Mouse (Mus musculus) embryonic facial prominence, embryonic 14.5 days (tissue): ENCODE measurements around the gene C330021F23Rik. TPM values are rescaled to one million over a fixed set of nuclear protein-coding genes. Genes with fewer than 3 reads are reported as not detected.

Experiments
- polyA plus RNA-seq: library from polyadenylated mRNA; unstranded; fragments of >200 nt; fragmentation: Nextera tagmentation; extraction: Ambion mirVana; gene quantifications from 2 replicates; pipeline ENCODE4 v1.2.1, GENCODE M21; 2014

The C330021F23Rik gene
- polyA plus RNA-seq, 1 experiment from 2014 or later = 0.47 TPM

Other genes with a start within 250 kb of the C330021F23Rik start
- 0.21 TPM in 1 of 2 replicates, not detected in the other for gene A430078G23Rik, start 214.6 kb upstream of the C330021F23Rik start, polyA plus RNA-seq
- gene Arhgef18, start 175.0 kb upstream of the C330021F23Rik start, polyA plus RNA-seq = 8.7 and 9.3 TPM in 2 replicates
- 3.4 and 4.5 TPM in 2 replicates for gene Pex11g, start 100.3 kb upstream of the C330021F23Rik start, polyA plus RNA-seq
- 0.18 TPM in 1 of 2 replicates, not detected in the other for gene Tex45, start 97.1 kb upstream of the C330021F23Rik start, polyA plus RNA-seq
- gene Zfp358, start 74.9 kb upstream of the C330021F23Rik start, polyA plus RNA-seq = 22.6 and 25.1 TPM in 2 replicates
- gene Mcoln1, start 67.5 kb upstream of the C330021F23Rik start, polyA plus RNA-seq = 36.5 and 40.1 TPM in 2 replicates
- gene Pnpla6, start 52.6 kb upstream of the C330021F23Rik start, polyA plus RNA-seq = 18.2 and 22.0 TPM in 2 replicates
- 7.5 and 11.9 TPM in 2 replicates for gene Camsap3, start 19.3 kb downstream of the C330021F23Rik start, polyA plus RNA-seq
- gene Xab2, start 53.3 kb downstream of the C330021F23Rik start, polyA plus RNA-seq = 41.3 and 47.0 TPM in 2 replicates
- 84.2 and 97.1 TPM in 2 replicates for gene Pet100, start 53.6 kb downstream of the C330021F23Rik start, polyA plus RNA-seq
- gene Pcp2, start 57.6 kb downstream of the C330021F23Rik start, polyA plus RNA-seq = 0.17 and 0.31 TPM in 2 replicates
- 23.7 and 30.4 TPM in 2 replicates for gene Stxbp2, start 63.0 kb downstream of the C330021F23Rik start, polyA plus RNA-seq
- gene Retn, start 87.8 kb downstream of the C330021F23Rik start, polyA plus RNA-seq = 1.3 TPM in 1 of 2 replicates, not detected in the other
- 0.45 and 0.78 TPM in 2 replicates for gene Mcemp1, start 97.8 kb downstream of the C330021F23Rik start, polyA plus RNA-seq
- gene Fcor, start 104.4 kb downstream of the C330021F23Rik start, polyA plus RNA-seq = 12.6 and 14.8 TPM in 2 replicates
- gene Trappc5, start 108.3 kb downstream of the C330021F23Rik start, polyA plus RNA-seq = 29.0 and 29.5 TPM in 2 replicates
- gene Fcer2a, start 126.2 kb downstream of the C330021F23Rik start, polyA plus RNA-seq = 0.07 and 0.14 TPM in 2 replicates
- gene Clec4g, start 152.7 kb downstream of the C330021F23Rik start, polyA plus RNA-seq = not detected in 2 replicates
- 0.50 and 1.1 TPM in 2 replicates for gene Cd209a, start 181.0 kb downstream of the C330021F23Rik start, polyA plus RNA-seq